Mouse (Mus musculus) spleen, adult 2 months (tissue): ENCODE data around the gene Rerg. TPM values are rescaled to one million over a fixed set of nuclear protein-coding genes. Genes with fewer than 3 reads are reported as not detected.
"Not testable (repeated sequence)": the region's sequence is repeated elsewhere in the genome, so short reads cannot be mapped to it uniquely, and the experiment has no call there.

Source experiments
- DNase-seq, 2 experiments: peaks; one replicate each; pipeline versions ENCODE4 v3.0.0 to v3.0.0-alpha.2; 2012 to 2021; ENCODE audit warnings: low spot score in 2 of 2, low read depth in 1 of 2
- H3K27ac ChIP-seq: fragments of 200-500 bp; 2 replicates; pipeline ENCODE4 v1.5.1; 2012; ENCODE audit warnings: low read length, inconsistent platforms; ENCODE audit not compliant: insufficient read depth
- H3K27me3 ChIP-seq: fragments of 200-500 bp; 2 replicates; pipeline ENCODE4 v1.6.1; 2012; ENCODE audit warnings: mild to moderate bottlenecking, moderate library complexity, low read length, inconsistent platforms; ENCODE audit not compliant: control insufficient read depth, insufficient read depth
- H3K36me3 ChIP-seq: fragments of 200-500 bp; 2 replicates; pipeline ENCODE4 v1.6.1; 2012; ENCODE audit warnings: mild to moderate bottlenecking, low read length, inconsistent platforms; ENCODE audit not compliant: control insufficient read depth, insufficient read depth
- H3K4me1 ChIP-seq: fragments of 200-500 bp; 2 replicates; pipeline ENCODE4 v1.6.1; 2011; ENCODE audit warnings: inconsistent platforms; ENCODE audit not compliant: control insufficient read depth, insufficient read depth, insufficient read length
- H3K4me3 ChIP-seq: fragments of 200-500 bp; 2 replicates; pipeline ENCODE4 v1.5.1; 2011; ENCODE audit warnings: mild to moderate bottlenecking, inconsistent platforms; ENCODE audit not compliant: insufficient read depth, insufficient read length; ENCODE audit errors: extremely low read depth
- CTCF ChIP-seq: fragments of 200-500 bp; IDR thresholded peaks from 2 replicates; pipeline ENCODE4 v1.5.1; 2011; ENCODE audit warnings: mild to moderate bottlenecking, inconsistent platforms; ENCODE audit not compliant: insufficient read depth, insufficient read length, insufficient replicate concordance; ENCODE audit errors: extremely low read depth
- POLR2A ChIP-seq: fragments of 200-500 bp; IDR thresholded peaks from 2 replicates; pipeline ENCODE4 v1.6.1; 2011; ENCODE audit warnings: low read depth, low read length, inconsistent platforms
- WGBS: fragments of 180-500 bp; shearing (Covaris S2); methylation state at CpG from one replicate; pipeline ENCODE4 v1.1.7; 2018; 5-methylcytosine and 5-hydroxymethylcytosine counted together
- polyA plus RNA-seq: library from polyadenylated mRNA; depleted of rRNA; stranded (reverse); fragments of >200 nt; gene quantifications from 2 replicates; pipeline ENCODE4 v1.2.3, GENCODE M21; 2012

Rerg gene
- polyA plus RNA-seq, 1 experiment = 0.07 TPM

- 92% methylated on average over 11 of the region's 11 CpGs for WGBS
- Histone ChIP-seq H3K27ac (no peak overlapping the region), H3K27me3 (no peaks in the 10 kb centered on the region), H3K4me3 (no peak overlapping the region), H3K4me1 (no peaks in the 10 kb centered on the region), H3K36me3 (no peaks in the 10 kb centered on the region)
- DNase-seq = no peak
- no peak for TF ChIP-seq CTCF
- no peak for TF ChIP-seq POLR2A
Measured at GRCm38 (mm10) chr6:137047036-137047435, 123.3 kb downstream of the Rerg start.

DNA sequence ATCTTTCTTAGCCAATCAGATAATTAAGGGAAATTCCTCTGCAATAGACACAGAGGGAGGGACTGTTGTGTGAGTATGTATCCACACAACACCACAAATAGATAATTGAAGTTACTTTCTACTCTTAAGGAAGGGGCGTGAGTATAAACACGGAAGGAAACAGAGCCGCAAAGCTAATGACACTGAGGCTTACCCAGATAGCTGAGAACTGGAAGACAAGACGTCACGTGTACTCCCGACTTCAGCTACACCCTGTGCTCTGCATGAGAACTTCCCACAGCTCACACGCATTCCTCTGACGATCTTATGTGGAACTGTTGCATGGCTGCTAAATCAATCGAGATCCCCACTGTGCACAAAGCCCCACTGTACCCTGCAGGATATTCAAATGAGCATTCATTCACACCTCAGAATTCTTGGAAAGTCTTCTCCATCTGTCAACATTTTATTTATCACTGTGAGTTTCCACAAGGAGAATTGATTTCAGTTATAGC, 125.2 kb downstream of the Rerg start:
- 74% methylated on average over 9 of the region's 9 CpGs for WGBS
- Histone ChIP-seq H3K4me3 (no peak overlapping the region), H3K27me3 (no peaks in the 10 kb centered on the region), H3K36me3 (no peaks in the 10 kb centered on the region), H3K27ac (no peak overlapping the region), H3K4me1 (no peaks in the 10 kb centered on the region)
- no peak for TF ChIP-seq POLR2A
- no peak for TF ChIP-seq CTCF
- DNase-seq = no peak

GRCm38 (mm10) chr6:137035611-137036395, 134.5 kb downstream of the Rerg start:
- not testable (repeated sequence) for H3K27ac ChIP-seq, H3K4me1 ChIP-seq, DNase-seq, H3K27me3 ChIP-seq, H3K4me3 ChIP-seq, H3K36me3 ChIP-seq
- WGBS = 91% methylated on average over 8 of the region's 8 CpGs

GRCm38 (mm10) chr6:137030611-137031097, 139.6 kb downstream of the Rerg start:
- no peaks in the 10 kb centered on the region for H3K4me1 ChIP-seq
- no peak overlapping the region for H3K4me3 ChIP-seq
- no peaks in the 10 kb centered on the region for H3K36me3 ChIP-seq
- no peak for DNase-seq
- no peak for TF ChIP-seq CTCF
- H3K27ac ChIP-seq = no peak overlapping the region
- 86% methylated on average over 6 of the region's 6 CpGs for WGBS
- H3K27me3 ChIP-seq = no peaks in the 10 kb centered on the region

- H3K36me3 ChIP-seq = no peaks in the 10 kb centered on the region
- 87% methylated on average over 7 of the region's 7 CpGs for WGBS
- H3K4me3 ChIP-seq = no peak overlapping the region
- DNase-seq = no peak
- TF ChIP-seq POLR2A (no peak), CTCF (no peak)
- H3K27ac ChIP-seq = no peak overlapping the region
- H3K27me3 ChIP-seq = no peaks in the 10 kb centered on the region
- no peaks in the 10 kb centered on the region for H3K4me1 ChIP-seq
Measured at GRCm38 (mm10) chr6:137029931-137030610, 140.2 kb downstream of the Rerg start.

- Histone ChIP-seq H3K27me3 (no peaks in the 10 kb centered on the region), H3K4me1 (no peaks in the 10 kb centered on the region), H3K27ac (no peak overlapping the region), H3K36me3 (no peaks in the 10 kb centered on the region), H3K4me3 (no peak overlapping the region)
- TF ChIP-seq CTCF = no peak
- no peak for TF ChIP-seq POLR2A
- 91% methylated on average over 5 of the region's 5 CpGs for WGBS
- no peak for DNase-seq
Measured at GRCm38 (mm10) chr6:137025461-137025860, 144.8 kb downstream of the Rerg start.

DNA sequence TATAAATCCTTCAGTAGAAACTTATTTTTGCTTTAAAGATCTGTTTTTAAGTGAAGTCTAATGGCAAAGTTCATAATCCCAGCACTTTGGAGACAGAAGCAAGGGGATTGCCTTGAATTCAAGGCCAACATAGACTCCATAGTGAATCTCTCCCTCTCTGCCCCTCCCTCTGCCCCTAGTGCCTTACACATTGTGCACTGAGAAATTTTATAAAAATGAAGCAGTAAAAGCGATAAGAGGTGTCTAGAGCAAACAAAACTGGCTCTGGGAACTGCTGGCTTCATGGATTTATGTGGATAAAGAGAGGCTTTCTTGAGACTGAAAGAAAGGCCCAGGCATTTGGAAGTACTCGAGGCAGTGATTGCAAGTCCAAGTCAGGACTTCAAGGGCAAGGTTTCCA, 145.8 kb downstream of the Rerg start:
- Histone ChIP-seq H3K4me1 (no peaks in the 10 kb centered on the region), H3K4me3 (no peak overlapping the region), H3K27me3 (no peaks in the 10 kb centered on the region), H3K36me3 (no peaks in the 10 kb centered on the region), H3K27ac (no peak overlapping the region)
- no peak for DNase-seq
- 80% methylated on average over 2 of the region's 2 CpGs for WGBS
- TF ChIP-seq CTCF (no peak), POLR2A (no peak)
